14 mouse cellular contexts compared by ENCODE assay signal in genomic region chr12:100244580-100244979, GRCm38 (mm10). TPM values are rescaled to one million over a fixed set of nuclear protein-coding genes. Genes with fewer than 3 reads are reported as not detected.
DNase-seq lines count a peak whose midpoint lies in the region; ATAC-seq lines count a peak whose summit lies in the region.
"Had no signal": no experiment of that assay in that cellular context is flagged by ENCODE, and none has a peak within 500 bp of the region (broad histone marks: within the 10 kb centered on the region; RNA-seq: fewer than 3 reads in every experiment).

No protein-coding gene starts in this region.

- H3K27ac ChIP-seq in forebrain, embryonic 16.5 days (ENCODE audit: low read length): peak overlapping the region; percentile 42; the same call in 1 of the 2 replicates
- peak overlapping the region; percentile 67 for H3K27ac ChIP-seq in midbrain, embryonic 12.5 days (replicated peaks)
- H3K27ac ChIP-seq: embryonic facial prominence, embryonic 12.5 days; limb, embryonic 15.5 days had no signal

- ATAC-seq in forebrain, embryonic 16.5 days: peak; percentile 47
- ATAC-seq in midbrain, embryonic 12.5 days (ENCODE audit: low FRiP score, low read depth): peak; percentile 65
- no peak for ATAC-seq in erythroid progenitor cell, adult 5-6 weeks (replicated peaks; ENCODE audit: low FRiP score, poor library complexity, severe bottlenecking)

- no peak overlapping the region for H3K4me2 ChIP-seq in forebrain, embryonic 16.5 days (ENCODE audit: low read length)
- H3K4me2 ChIP-seq in midbrain, embryonic 12.5 days (replicated peaks): no peak overlapping the region
- H3K4me2 ChIP-seq: embryonic facial prominence, embryonic 12.5 days; limb, embryonic 15.5 days had no signal

- H3K9me3 ChIP-seq in forebrain, embryonic 16.5 days (ENCODE audit: control insufficient read depth, low read length): no peaks in the 10 kb centered on the region
- no peaks in the 10 kb centered on the region for H3K9me3 ChIP-seq in midbrain, embryonic 12.5 days
- H3K9me3 ChIP-seq: embryonic facial prominence, embryonic 12.5 days; G1E; limb, embryonic 15.5 days had no signal

- no peaks in the 10 kb centered on the region for H3K36me3 ChIP-seq in forebrain, embryonic 16.5 days (ENCODE audit: control insufficient read depth, insufficient read depth)
- no peaks in the 10 kb centered on the region for H3K36me3 ChIP-seq in midbrain, embryonic 12.5 days
- H3K36me3 ChIP-seq: embryonic facial prominence, embryonic 12.5 days; G1E; limb, embryonic 15.5 days had no signal

- 0 out of 2 replicates have a peak overlapping the region, but pooled peaks have one; percentile 25 for H3K9ac ChIP-seq in forebrain, embryonic 16.5 days (replicated peaks; ENCODE audit: low read depth, low read length)
- H3K9ac ChIP-seq in midbrain, embryonic 12.5 days (replicated peaks): no peak overlapping the region
- H3K9ac ChIP-seq: embryonic facial prominence, embryonic 12.5 days; limb, embryonic 15.5 days had no signal

- no peaks in the 10 kb centered on the region for H3K27me3 ChIP-seq in forebrain, embryonic 16.5 days (replicated peaks; ENCODE audit: control insufficient read depth, insufficient read depth, low read length)
- no peaks in the 10 kb centered on the region for H3K27me3 ChIP-seq in midbrain, embryonic 12.5 days
- H3K27me3 ChIP-seq: embryonic facial prominence, embryonic 12.5 days; limb, embryonic 15.5 days had no signal

- no peak overlapping the region for H3K4me3 ChIP-seq in forebrain, embryonic 16.5 days (replicated peaks; ENCODE audit: low read length)
- H3K4me3 ChIP-seq in midbrain, embryonic 12.5 days: no peak overlapping the region
- H3K4me3 ChIP-seq: embryonic facial prominence, embryonic 12.5 days; limb, embryonic 15.5 days had no signal

- H3K4me1 ChIP-seq in forebrain, embryonic 16.5 days (replicated peaks; ENCODE audit: control insufficient read depth, insufficient read depth, low read length): peaks cover 21% of the 10 kb centered on the region
- H3K4me1 ChIP-seq in midbrain, embryonic 12.5 days: peaks cover 31% of the 10 kb centered on the region

- peak; percentile 48 for DNase-seq in cerebellum, adult 11-12 months
- DNase-seq in cerebellum, adult 11 months: no peak
- DNase-seq in brain, adult 2 months (ENCODE audit: low read depth, low spot score): peak; percentile 93
- no peak for DNase-seq in adrenal gland, adult 18-20 months (ENCODE audit: low spot score in 2 of 2)
- DNase-seq in lung, postnatal 4 days: no peak
- DNase-seq: gastrocnemius, postnatal 25 days; heart, postnatal 36 days; lung, postnatal 10 days had no signal

- 8% methylated on average over 5 of the region's 5 CpGs for WGBS in forebrain, embryonic 16.5 days
- 12% methylated on average over 5 of the region's 5 CpGs for WGBS in midbrain, embryonic 12.5 days

RNA-seq across cellular contexts. Expression of gene Calm1, which starts 45.3 kb away (rescaled TPM):
- polyA plus RNA-seq in forebrain, embryonic 16.5 days (2015; fragmentation: Nextera tagmentation; extraction: Ambion mirVana): 2,124 and 2,140 TPM in 2 replicates
- polyA plus RNA-seq in midbrain, embryonic 12.5 days (2016; fragmentation: Nextera tagmentation; extraction: Ambion mirVana): 1,734 and 1,740 TPM in 2 replicates
- total RNA-seq in adrenal gland, adult 18-20 months (2021): 100 to 1,000 TPM; 397 to 428 TPM
- total RNA-seq in erythroid progenitor cell, adult 5-6 weeks (2015; ENCODE audit: low replicate concordance): 96.0 and 222 TPM in 2 replicates
- total RNA-seq in erythroid progenitor cell, adult 5-6 weeks (2017; ENCODE audit: low replicate concordance): 92.8 and 101 TPM in 2 replicates

Comparison
In these comparisons a context has a peak if more than half of its experiments do, and no peak if none do; other contexts are left out.
1. DNase-seq: peak in cerebellum, adult 11-12 months (single experiment) and brain, adult 2 months (single experiment); none in cerebellum, adult 11 months (single experiment), adrenal gland, adult 18-20 months (0 of 2) and lung, postnatal 4 days (0 of 2).